Mouse (Mus musculus): ENCODE measurements around the gene Gli2. TPM values are rescaled to one million over a fixed set of nuclear protein-coding genes. Genes with fewer than 3 reads are reported as not detected.

The Gli2 gene
- total RNA-seq (2021), result 1 to 10 TPM in 1 of 2 experiments, under 1 TPM in 1; 0.78 to 1.1 TPM
- long read RNA-seq, experiment 1, result 0 reads
- long read RNA-seq, experiment 2, result 0 reads

GRCm38 (mm10) chr1:119053402-119053841 is at the start of gene Gli2:
Gli2 (minus strand) TSS chr1:119053619.
- DNase-seq (ENCODE audit: low spot score), result peak; percentile 85

DNA sequence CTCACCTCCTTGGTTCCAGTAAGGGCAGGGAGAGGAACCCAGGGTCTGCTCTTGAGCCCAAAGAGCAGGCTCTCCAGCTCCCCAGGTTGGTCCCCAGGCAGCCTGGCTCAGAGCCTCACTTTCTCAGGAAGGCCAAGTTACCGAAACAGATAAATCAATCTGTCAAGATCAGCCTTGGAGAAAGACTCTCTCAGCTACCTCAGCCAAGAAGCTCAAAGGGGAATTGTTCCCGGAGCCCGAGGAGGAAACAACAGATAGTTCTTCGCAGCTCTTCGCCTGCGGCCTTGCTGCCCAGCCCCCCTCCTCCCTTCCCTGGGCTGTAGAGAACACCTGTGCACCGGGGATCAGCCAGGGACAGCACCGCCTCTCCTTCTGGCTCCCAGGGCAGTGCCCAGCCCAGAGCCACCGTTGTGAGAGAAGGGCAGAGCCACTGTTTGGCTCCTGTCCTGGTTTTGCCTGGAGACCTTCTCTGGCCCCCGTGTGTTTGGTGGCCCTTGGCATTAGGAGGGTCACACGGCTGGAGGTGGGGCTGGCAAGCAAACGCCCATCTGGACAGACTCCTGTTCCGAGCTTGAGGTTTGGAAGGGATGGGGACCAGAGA is 44.6 kb upstream of the Gli2 start:
- no peak for DNase-seq (ENCODE audit: low spot score)

DNA sequence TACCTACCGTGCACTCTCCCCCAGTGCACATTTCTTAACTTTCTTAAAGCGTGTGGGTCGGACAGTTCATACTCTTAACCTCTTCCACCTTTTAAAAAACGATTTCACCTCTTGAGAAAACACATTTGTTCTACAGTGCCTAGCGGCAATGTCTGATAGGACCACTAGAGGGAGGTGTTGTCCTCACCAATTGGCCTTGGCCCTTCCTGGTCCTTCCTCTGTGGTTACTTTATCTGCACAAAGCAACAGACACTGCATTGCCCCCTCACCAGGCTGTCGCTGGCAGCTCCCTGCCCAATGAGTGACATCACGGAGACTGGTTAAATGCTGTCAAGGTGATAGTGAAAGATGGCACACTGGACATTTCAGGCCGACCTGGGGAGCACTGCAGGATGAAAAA is 40.3 kb upstream of the Gli2 start:
- DNase-seq (ENCODE audit: low spot score), result peak; percentile 53

DNA sequence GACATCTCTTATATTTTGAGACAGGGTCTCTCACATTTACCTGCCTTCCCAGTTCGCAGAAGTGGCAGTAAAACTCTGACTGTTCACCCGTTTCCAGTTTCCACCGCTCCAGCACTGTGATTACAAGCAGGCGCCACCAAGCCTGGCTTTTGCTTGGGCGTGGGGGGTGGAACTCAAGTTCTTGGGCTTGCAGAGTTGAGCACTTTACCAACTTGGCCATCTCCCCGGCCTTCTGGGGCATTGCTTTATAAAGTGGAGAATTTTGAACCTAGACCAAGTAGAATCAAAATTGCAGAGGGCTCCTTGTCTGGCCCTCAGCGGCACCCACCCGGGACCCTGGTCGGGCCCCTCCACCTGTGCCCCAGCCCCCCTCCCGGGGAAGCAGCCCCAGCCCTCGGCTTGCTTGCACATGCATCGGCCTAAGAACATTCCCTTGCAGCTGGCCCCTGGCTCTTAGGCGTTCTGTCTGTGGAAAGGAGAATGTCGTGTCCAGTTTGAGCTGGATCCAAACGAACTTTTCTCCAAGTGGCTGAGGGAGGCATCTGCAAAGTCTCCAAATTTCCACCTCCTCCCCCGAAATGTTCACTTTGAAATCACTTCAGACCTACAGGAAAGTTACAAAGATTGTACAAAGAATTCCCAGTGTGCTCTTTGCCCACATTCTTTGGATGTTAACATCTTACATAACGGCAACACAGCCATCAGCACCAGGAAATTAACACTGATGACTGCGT is 36.6 kb upstream of the Gli2 start:
- DNase-seq (ENCODE audit: low spot score), result no peak

DNA sequence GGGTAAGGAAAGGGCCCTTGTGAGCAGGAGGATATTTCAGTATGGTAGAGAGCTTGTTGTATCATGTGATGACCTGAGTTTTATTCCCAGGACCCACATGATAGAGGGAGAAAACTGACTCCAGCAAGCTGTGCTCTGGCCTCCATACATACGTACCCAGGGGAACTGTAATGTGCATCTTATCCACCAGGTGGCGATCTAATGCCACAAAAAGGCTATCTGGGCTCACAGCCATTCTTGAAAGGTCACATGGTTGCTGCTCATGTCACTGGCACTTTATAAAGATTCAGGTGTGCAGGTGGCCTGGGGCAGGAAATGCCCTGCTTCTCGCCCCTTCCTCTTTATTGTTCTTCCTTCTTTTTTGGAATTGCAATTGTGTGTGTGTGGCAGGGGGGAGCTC is 34.1 kb upstream of the Gli2 start:
- DNase-seq (ENCODE audit: low spot score), result peak; percentile 82

DNA sequence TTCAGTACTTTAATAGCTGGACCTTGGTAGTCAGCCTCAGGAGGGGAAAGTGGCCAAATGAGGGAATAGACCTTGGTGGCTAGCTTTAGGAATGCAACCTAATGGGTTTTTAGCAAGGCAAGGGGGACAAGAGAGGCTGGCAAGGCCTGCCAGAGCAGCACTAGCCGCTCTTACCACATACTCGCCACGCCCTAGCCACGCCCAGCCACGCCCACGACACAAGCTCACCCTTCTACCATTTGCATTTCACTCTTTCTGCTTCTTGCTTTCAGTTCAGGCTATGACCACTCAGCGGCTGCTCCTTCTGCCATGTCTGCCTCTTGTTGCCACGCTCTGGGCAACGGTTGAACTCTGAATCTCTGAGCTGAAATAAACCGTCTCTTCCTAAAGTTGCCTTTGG is 32.4 kb upstream of the Gli2 start:
- DNase-seq (ENCODE audit: low spot score), result no peak

- DNase-seq (ENCODE audit: low spot score), result peak; percentile 57
Observed at GRCm38 (mm10) chr1:119083468-119083921, 30.1 kb upstream of the Gli2 start.

GRCm38 (mm10) chr1:119082231-119082991 is 29.0 kb upstream of the Gli2 start:
- DNase-seq (ENCODE audit: low spot score), result peak; percentile 22

- no peak for DNase-seq (ENCODE audit: low spot score)
Observed at GRCm38 (mm10) chr1:119077933-119078332, 24.5 kb upstream of the Gli2 start.

GRCm38 (mm10) chr1:119076333-119076732 is 22.9 kb upstream of the Gli2 start:
- DNase-seq (ENCODE audit: low spot score), result no peak

- no peak for DNase-seq (ENCODE audit: low spot score)
Observed at GRCm38 (mm10) chr1:119075916-119076315, 22.5 kb upstream of the Gli2 start.

DNA sequence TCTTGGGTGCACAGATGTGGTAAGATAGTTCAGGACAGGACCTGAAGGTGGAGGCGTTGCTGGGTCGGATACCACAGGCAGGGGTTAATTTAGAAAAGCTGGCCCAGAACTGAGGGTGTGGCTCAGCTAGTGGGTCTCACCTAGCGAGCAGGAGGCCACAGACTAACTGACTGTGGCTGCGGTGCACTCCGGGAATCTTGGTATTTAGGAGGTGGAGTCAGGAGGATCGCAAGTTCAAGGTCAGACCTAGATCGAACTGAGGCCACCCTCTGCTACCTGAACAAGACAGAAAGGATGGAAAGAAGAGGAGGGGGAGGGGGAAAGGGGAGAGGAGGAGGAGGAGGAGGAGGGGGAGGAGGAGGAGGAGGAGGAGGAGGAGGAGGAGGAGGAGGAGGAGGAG is 22.1 kb upstream of the Gli2 start:
- DNase-seq (ENCODE audit: low spot score), result no peak

- DNase-seq (ENCODE audit: low spot score), result no peak
Observed at GRCm38 (mm10) chr1:119074910-119075309, 21.5 kb upstream of the Gli2 start.

DNA sequence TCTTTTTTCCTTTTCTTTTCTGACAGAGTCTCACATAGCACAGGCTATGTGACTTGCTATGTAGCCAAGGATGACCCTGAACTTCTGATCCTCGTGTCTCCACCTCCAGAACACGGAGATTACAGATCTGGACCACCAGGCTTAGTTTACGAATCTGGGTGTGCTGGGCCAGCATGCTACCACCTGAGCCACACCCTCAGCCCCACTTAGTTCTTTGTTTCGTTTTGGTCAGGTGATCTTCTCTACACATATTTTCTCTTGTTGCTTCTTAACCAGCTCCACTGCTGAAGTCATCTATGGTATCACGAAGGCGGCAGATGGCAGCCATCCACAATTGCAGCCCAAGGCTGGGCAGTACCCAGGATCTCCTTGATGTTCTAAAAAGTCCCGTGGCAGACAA is 20.5 kb upstream of the Gli2 start:
- DNase-seq (ENCODE audit: low spot score), result no peak

- peak; percentile 32 for DNase-seq (ENCODE audit: low spot score)
Observed at GRCm38 (mm10) chr1:119064892-119065671, 11.7 kb upstream of the Gli2 start.

DNA sequence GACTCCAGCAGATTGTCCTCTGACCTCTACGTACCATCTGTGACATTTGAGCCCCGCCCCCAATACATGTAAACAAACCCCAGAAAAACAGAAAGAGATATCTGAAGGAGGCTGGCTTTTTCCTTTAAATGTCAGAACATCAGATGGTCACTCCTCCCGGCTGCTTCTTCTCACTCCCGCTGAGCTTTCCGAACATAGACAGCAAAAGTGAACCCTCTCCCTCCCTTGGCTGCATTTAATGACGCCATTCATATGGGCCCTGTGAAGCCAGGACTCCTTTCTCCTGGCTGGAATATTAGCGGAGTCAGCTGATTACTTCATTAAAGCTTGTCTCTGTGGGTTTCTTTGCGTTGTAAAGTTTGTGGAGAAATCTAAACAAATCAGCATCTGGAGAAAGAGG is 3.1 kb upstream of the Gli2 start:
- DNase-seq (ENCODE audit: low spot score), result no peak

DNA sequence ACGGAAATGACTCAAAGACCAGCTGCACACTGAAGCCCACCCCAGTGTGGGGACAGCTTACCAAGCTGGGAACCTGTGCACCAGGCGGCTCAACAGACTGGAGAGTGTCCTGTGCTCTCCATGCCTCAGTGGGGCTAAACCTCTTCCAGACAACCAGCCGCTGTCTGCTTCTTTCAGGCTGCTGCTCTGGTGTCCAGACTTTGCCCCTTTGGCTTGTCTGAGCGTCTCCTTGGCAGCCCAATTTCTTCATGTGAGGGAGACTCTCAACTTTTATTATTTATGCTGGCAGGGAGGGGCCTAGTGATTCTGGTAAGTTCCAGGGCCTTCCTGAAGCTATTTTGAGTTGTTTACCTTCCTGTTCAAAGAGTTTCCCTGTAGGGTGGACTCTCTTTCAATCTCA is 2.4 kb upstream of the Gli2 start:
- DNase-seq (ENCODE audit: low spot score), result no peak

DNA sequence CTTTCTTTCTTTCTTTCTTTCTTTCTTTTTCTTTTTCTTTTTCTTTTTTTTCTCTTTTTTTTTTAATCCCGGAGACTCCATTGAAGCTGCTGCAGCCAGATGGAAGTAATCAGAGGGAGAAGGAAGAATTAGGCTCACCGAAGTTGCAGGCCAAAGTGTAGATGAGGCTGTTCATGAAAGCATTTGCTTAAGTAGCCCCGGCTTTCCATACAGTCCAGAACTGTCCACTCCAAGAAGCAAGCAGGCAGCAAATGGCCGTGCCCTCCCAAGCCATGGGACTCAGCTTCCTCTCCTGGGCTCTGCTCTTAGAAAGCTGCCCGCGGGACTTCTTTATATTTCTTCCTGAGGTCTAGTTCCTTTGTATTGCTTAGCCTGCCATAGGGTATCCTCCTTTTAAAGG is 1.0 kb upstream of the Gli2 start:
- no peak for DNase-seq (ENCODE audit: low spot score)

- no peak for DNase-seq (ENCODE audit: low spot score)
Observed at GRCm38 (mm10) chr1:119053872-119054354, 494 bp upstream of the Gli2 start.

- DNase-seq (ENCODE audit: low spot score), result no peak
Observed at GRCm38 (mm10) chr1:119052631-119053177, 715 bp downstream of the Gli2 start.

- no peak for DNase-seq (ENCODE audit: low spot score)
Observed at GRCm38 (mm10) chr1:119051938-119052551, 1.4 kb downstream of the Gli2 start.

Data from gastrocnemius, adult 18-20 months (tissue).